Comparison of ENCODE assay signal across 16 mouse cellular contexts in genomic region chr17:80808069-80808468, GRCm38 (mm10).
A peak's percentile ranks its signal among the peaks of the same experiment; 100 is the strongest.
DNase-seq lines count a peak whose midpoint lies in the region; ATAC-seq and TF ChIP-seq lines count a peak whose summit lies in the region.
"Had no signal": no experiment of that assay in that cellular context is flagged by ENCODE, and none has a peak within 500 bp of the region (broad histone marks: within the 10 kb centered on the region; RNA-seq: fewer than 3 reads in every experiment).

No protein-coding gene starts in this region.

- TF ChIP-seq CTCF in hindbrain, postnatal 0 days (IDR thresholded peaks at IDR 0.05; ENCODE audit: low read depth) = no peak

- no peak for ATAC-seq in heart, embryonic 11.5 days (replicated peaks; ENCODE audit: insufficient number of reproducible peaks, low FRiP score, low TSS enrichment)
- no peak for ATAC-seq in hindbrain, postnatal 0 days
- ATAC-seq: activated CD4-positive, CD25-positive, alpha-beta regulatory T cell, adult 4 months; CD4-positive, CD25-positive, alpha-beta regulatory T cell, adult 4 months had no signal

- no peaks in the 10 kb centered on the region for H3K9me3 ChIP-seq in heart, embryonic 11.5 days (replicated peaks; ENCODE audit: control insufficient read depth, low read length)
- H3K9me3 ChIP-seq in hindbrain, postnatal 0 days (ENCODE audit: low read length) = no peaks in the 10 kb centered on the region
- H3K9me3 ChIP-seq: embryonic facial prominence, embryonic 13.5 days; hindbrain, embryonic 13.5 days; midbrain, embryonic 10.5 days; neural tube, embryonic 13.5 days had no signal

- no peaks in the 10 kb centered on the region for H3K36me3 ChIP-seq in heart, embryonic 11.5 days (ENCODE audit: control insufficient read depth, insufficient read depth, low read length)
- H3K36me3 ChIP-seq in hindbrain, postnatal 0 days (ENCODE audit: insufficient read depth, low read length) = no peaks in the 10 kb centered on the region
- H3K36me3 ChIP-seq: embryonic facial prominence, embryonic 13.5 days; hindbrain, embryonic 13.5 days; midbrain, embryonic 10.5 days; neural tube, embryonic 13.5 days had no signal

- 38% methylated on average over 10 of the region's 10 CpGs for WGBS in heart, embryonic 11.5 days (ENCODE audit: insufficient replicate concordance)
- WGBS in hindbrain, postnatal 0 days = 78% methylated on average over 10 of the region's 10 CpGs

- H3K4me3 ChIP-seq in heart, embryonic 11.5 days (ENCODE audit: low read depth, low read length) = no peak overlapping the region
- no peak overlapping the region for H3K4me3 ChIP-seq in hindbrain, postnatal 0 days (ENCODE audit: low read length)
- H3K4me3 ChIP-seq: embryonic facial prominence, embryonic 13.5 days; hindbrain, embryonic 13.5 days; midbrain, embryonic 10.5 days; neural tube, embryonic 13.5 days had no signal

- 0 out of 2 replicates have a peak, but pooled peaks cover 4% of the 10 kb centered on the region for H3K4me1 ChIP-seq in heart, embryonic 11.5 days (ENCODE audit: control insufficient read depth, insufficient read depth, low read length)
- H3K4me1 ChIP-seq in hindbrain, postnatal 0 days (ENCODE audit: insufficient read depth, low read length) = no peaks in the 10 kb centered on the region
- H3K4me1 ChIP-seq: hindbrain, embryonic 13.5 days; midbrain, embryonic 10.5 days had no signal

- H3K9ac ChIP-seq in heart, embryonic 11.5 days (ENCODE audit: low read depth, low read length) = no peak overlapping the region
- no peak overlapping the region for H3K9ac ChIP-seq in hindbrain, postnatal 0 days (replicated peaks; ENCODE audit: low read length)
- H3K9ac ChIP-seq: embryonic facial prominence, embryonic 13.5 days; hindbrain, embryonic 13.5 days; neural tube, embryonic 13.5 days had no signal

- intact Hi-C loops in heart, postnatal 36 days (cut with DNase I) = no loop called here

- no peak overlapping the region for H3K27ac ChIP-seq in heart, embryonic 11.5 days (ENCODE audit: low read depth, low read length)
- H3K27ac ChIP-seq in hindbrain, postnatal 0 days = no peak overlapping the region
- H3K27ac ChIP-seq: embryonic facial prominence, embryonic 13.5 days; hindbrain, embryonic 13.5 days; midbrain, embryonic 10.5 days; neural tube, embryonic 13.5 days had no signal

- H3K4me2 ChIP-seq in heart, embryonic 11.5 days = peak overlapping the region; percentile 27; the same call in 1 of the 2 replicates
- H3K4me2 ChIP-seq in hindbrain, postnatal 0 days (ENCODE audit: low read depth, low read length) = no peak overlapping the region
- H3K4me2 ChIP-seq: embryonic facial prominence, embryonic 13.5 days; hindbrain, embryonic 13.5 days; liver, embryonic 11.5 days; neural tube, embryonic 13.5 days had no signal

- H3K27me3 ChIP-seq in heart, embryonic 11.5 days (ENCODE audit: control insufficient read depth, insufficient read depth, low read length) = no peaks in the 10 kb centered on the region
- no peaks in the 10 kb centered on the region for H3K27me3 ChIP-seq in hindbrain, postnatal 0 days (ENCODE audit: insufficient read depth, low read length)
- H3K27me3 ChIP-seq: embryonic facial prominence, embryonic 13.5 days; hindbrain, embryonic 13.5 days; neural tube, embryonic 13.5 days had no signal

- DNase-seq in heart, postnatal 36 days = no peak
- peak; percentile 69 for DNase-seq in 3T3-L1 (ENCODE audit: low read depth, low spot score)
- peak; percentile 80 for DNase-seq in brain, adult 2 months (ENCODE audit: low read depth, low spot score)
- peak; percentile 77 for DNase-seq in kidney, adult 9 months
- DNase-seq in hindbrain, postnatal 0 days (ENCODE audit: low spot score) = no peak
- DNase-seq in liver = no peak
- DNase-seq in adrenal gland, postnatal 25 days = no peak
- DNase-seq: right cerebral cortex, postnatal 4 days had no signal

Comparison
In these comparisons a context has a peak if more than half of its experiments do, and no peak if none do; other contexts are left out.
1. DNase-seq: peak in 3T3-L1 (single experiment), brain, adult 2 months (single experiment) and kidney, adult 9 months (single experiment); none in heart, postnatal 36 days (0 of 2), hindbrain, postnatal 0 days (single experiment), liver (single experiment) and adrenal gland, postnatal 25 days (single experiment).